Mouse (Mus musculus): ENCODE results near the gene Tcp11x2. TPM values are rescaled to one million over a fixed set of nuclear protein-coding genes. Genes with fewer than 3 reads are reported as not detected.
A peak's percentile ranks its signal among the peaks of the same experiment; 100 is the strongest.

Tcp11x2 gene
- polyA plus RNA-seq, 1 experiment from 2014 or later, result not detected

DNA sequence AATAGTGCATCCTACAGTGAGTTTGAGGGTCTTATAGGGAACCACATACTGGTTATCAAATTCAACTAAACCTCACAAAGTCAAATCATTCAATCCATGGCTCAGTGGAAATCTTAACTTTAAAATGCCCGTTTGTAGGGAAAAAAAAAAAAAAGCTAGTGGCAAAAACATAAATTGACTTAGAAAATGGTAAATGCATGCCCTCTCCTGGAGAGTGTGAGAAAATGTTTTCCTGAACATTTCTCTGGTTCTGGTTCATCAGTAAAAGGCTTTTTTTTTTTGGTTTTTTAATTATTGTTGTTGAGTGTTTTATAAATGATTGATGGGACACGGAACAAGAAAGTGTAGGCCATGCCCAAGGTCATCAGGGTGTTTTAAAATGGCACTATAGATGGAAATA, 10.8 kb upstream of the Tcp11x2 start:
- no peak overlapping the region for H3K4me2 ChIP-seq (replicated peaks; ENCODE audit: low read depth)
- peak; percentile 29; the same call in 1 of the 2 replicates for TF ChIP-seq CTCF (IDR thresholded peaks at IDR 0.05; ENCODE audit: low read depth)

DNA sequence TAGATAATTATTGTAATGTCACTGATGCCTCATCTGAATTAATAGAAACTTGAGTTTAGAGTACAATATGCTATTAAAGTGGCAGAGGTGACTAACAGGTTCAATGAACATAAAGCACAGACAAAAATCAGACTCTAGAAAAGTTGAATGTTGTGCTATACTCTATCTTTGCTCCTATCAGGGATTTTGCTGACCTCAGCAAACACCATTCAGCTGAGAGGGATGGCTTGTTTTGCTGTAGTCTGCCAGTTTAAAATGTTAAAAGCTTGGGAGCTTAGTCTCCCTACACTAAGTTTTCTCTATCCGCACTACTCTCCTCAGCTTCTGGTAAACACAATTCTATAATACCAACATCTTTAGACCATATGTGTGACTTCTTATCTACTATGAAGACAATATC, 9.5 kb upstream of the Tcp11x2 start:
- no peak overlapping the region for H3K4me3 ChIP-seq (ENCODE audit: low read depth, low read length)
- 94% methylated on average over 1 of the region's 1 CpGs for WGBS
- H3K27me3 ChIP-seq (replicated peaks; ENCODE audit: control insufficient read depth, insufficient read depth, low read length), result no peaks in the 10 kb centered on the region
- no peaks in the 10 kb centered on the region for H3K4me1 ChIP-seq (replicated peaks; ENCODE audit: control insufficient read depth, insufficient read depth, low read length)
- TF ChIP-seq CTCF (IDR thresholded peaks at IDR 0.05; ENCODE audit: low read depth), result no peak
- no peak overlapping the region for H3K9ac ChIP-seq (ENCODE audit: low read depth, low read length)
- H3K9me3 ChIP-seq (ENCODE audit: control insufficient read depth), result no peaks in the 10 kb centered on the region
- H3K4me2 ChIP-seq (replicated peaks; ENCODE audit: low read depth), result no peak overlapping the region
- H3K27ac ChIP-seq (ENCODE audit: low read depth, low read length), result no peak overlapping the region
- H3K36me3 ChIP-seq (ENCODE audit: control insufficient read depth, insufficient read depth), result no peaks in the 10 kb centered on the region
- ATAC-seq, result no peak

More for the DNA sequence above, 10.8 kb upstream of the Tcp11x2 start:
- no peak overlapping the region for H3K27ac ChIP-seq (ENCODE audit: low read depth, low read length)
- no peak for ATAC-seq
- no peaks in the 10 kb centered on the region for H3K9me3 ChIP-seq (ENCODE audit: control insufficient read depth)
- H3K27me3 ChIP-seq (replicated peaks; ENCODE audit: control insufficient read depth, insufficient read depth, low read length), result no peaks in the 10 kb centered on the region
- no peak overlapping the region for H3K4me3 ChIP-seq (ENCODE audit: low read depth, low read length)
- no peaks in the 10 kb centered on the region for H3K36me3 ChIP-seq (ENCODE audit: control insufficient read depth, insufficient read depth)
- no peaks in the 10 kb centered on the region for H3K4me1 ChIP-seq (replicated peaks; ENCODE audit: control insufficient read depth, insufficient read depth, low read length)
- H3K9ac ChIP-seq (ENCODE audit: low read depth, low read length), result no peak overlapping the region
- WGBS, result 46% methylated on average over 2 of the region's 2 CpGs

DNA sequence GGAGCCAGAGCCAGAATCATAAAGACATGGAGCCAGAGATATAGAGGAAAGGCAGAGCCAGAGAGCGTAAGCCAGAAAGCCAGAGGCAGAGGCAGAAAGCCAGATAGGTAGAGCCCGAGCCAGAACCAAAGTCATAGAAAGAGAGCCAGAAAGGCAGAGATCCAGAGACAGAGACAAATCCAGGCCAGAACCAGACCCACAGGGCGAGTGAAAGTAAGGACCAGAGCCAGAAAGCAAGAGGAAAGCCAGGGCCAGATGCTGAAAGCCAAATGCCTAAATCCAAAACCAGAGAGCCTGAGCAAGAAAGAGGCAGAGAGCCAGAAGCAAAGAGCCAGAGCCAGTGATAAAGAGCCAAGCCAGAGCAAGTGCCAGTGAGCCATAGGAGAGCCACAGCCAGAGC, 5.8 kb downstream of the Tcp11x2 start:
- no peak for ATAC-seq
- H3K9ac ChIP-seq (ENCODE audit: low read depth, low read length), result no peak overlapping the region
- no peak for TF ChIP-seq CTCF (IDR thresholded peaks at IDR 0.05; ENCODE audit: low read depth)
- H3K27ac ChIP-seq (ENCODE audit: low read depth, low read length), result no peak overlapping the region
- no peaks in the 10 kb centered on the region for H3K4me1 ChIP-seq (replicated peaks; ENCODE audit: control insufficient read depth, insufficient read depth, low read length)
- no peaks in the 10 kb centered on the region for H3K36me3 ChIP-seq (ENCODE audit: control insufficient read depth, insufficient read depth)
- H3K4me2 ChIP-seq (replicated peaks; ENCODE audit: low read depth), result no peak overlapping the region
- 72% methylated on average over 3 of the region's 3 CpGs for WGBS
- no peaks in the 10 kb centered on the region for H3K27me3 ChIP-seq (replicated peaks; ENCODE audit: control insufficient read depth, insufficient read depth, low read length)
- H3K4me3 ChIP-seq (ENCODE audit: low read depth, low read length), result no peak overlapping the region
- H3K9me3 ChIP-seq (ENCODE audit: control insufficient read depth), result no peaks in the 10 kb centered on the region

DNA sequence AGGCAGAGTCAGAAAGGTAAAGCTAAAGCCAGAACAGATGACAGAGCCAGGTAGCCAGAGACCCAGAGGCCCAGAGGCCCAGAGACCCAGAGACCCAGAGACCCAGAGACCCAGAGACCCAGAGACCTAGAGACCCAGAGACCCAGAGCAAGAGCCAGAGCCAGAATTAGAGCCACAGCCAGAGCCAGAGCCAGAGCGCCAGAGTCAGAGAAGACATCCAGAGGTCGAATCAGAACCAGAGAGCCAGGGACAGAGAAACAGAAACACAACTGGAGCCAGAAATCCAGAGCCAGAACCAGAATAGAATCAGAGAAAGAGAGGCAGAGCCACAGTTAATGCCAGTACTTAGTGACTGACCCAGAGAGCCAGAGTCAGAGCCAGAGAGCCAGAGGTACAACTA, 11.7 kb downstream of the Tcp11x2 start:
- Histone ChIP-seq H3K4me1 (replicated peaks; ENCODE audit: control insufficient read depth, insufficient read depth, low read length) (no peaks in the 10 kb centered on the region), H3K27me3 (replicated peaks; ENCODE audit: control insufficient read depth, insufficient read depth, low read length) (no peaks in the 10 kb centered on the region), H3K27ac (ENCODE audit: low read depth, low read length) (no peak overlapping the region), H3K36me3 (ENCODE audit: control insufficient read depth, insufficient read depth) (no peaks in the 10 kb centered on the region), H3K4me2 (replicated peaks; ENCODE audit: low read depth) (no peak overlapping the region), H3K9ac (ENCODE audit: low read depth, low read length) (no peak overlapping the region), H3K9me3 (ENCODE audit: control insufficient read depth) (no peaks in the 10 kb centered on the region), H3K4me3 (ENCODE audit: low read depth, low read length) (no peak overlapping the region)
- ATAC-seq, result no peak
- TF ChIP-seq CTCF (IDR thresholded peaks at IDR 0.05; ENCODE audit: low read depth), result no peak
- 70% methylated on average over 2 of the region's 2 CpGs for WGBS

DNA sequence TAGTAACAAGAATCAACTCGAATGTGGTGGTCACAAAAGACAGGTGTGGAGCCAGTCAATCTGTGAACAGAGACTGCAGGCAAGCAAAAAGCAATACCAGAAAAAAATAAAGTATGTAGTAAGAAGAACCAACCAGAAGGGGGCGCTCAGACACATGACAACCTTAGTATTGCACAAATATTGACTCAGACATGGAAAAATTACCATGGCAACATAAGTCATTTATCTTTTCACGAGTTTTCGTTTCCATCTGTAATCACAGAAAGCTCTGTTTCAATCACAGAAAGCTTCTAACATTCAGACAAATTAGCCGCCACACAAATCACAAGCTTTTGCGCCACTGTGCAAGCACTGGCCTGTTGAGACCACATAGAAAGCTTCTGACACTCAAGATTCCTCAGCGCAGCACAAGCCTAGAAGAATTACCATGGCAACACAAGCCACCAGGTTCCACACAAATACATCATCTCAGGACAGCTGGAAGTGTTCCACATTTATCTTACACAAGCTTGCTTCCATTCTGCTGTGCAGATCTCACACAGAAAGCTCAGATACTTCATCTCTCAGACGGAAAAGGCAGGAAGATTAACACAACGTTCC, 41.3 kb downstream of the Tcp11x2 start:
- H3K4me2 ChIP-seq (replicated peaks; ENCODE audit: low read depth), result no peak overlapping the region
- H3K4me3 ChIP-seq (ENCODE audit: low read depth, low read length), result no peak overlapping the region
- H3K9me3 ChIP-seq (ENCODE audit: control insufficient read depth), result no peaks in the 10 kb centered on the region
- no peak for ATAC-seq
- no peaks in the 10 kb centered on the region for H3K27me3 ChIP-seq (replicated peaks; ENCODE audit: control insufficient read depth, insufficient read depth, low read length)
- WGBS, result 34% methylated on average over 9 of the region's 9 CpGs
- no peak overlapping the region for H3K9ac ChIP-seq (ENCODE audit: low read depth, low read length)
- H3K36me3 ChIP-seq (ENCODE audit: control insufficient read depth, insufficient read depth), result no peaks in the 10 kb centered on the region
- TF ChIP-seq CTCF (IDR thresholded peaks at IDR 0.05; ENCODE audit: low read depth), result peak; percentile 64
- no peak overlapping the region for H3K27ac ChIP-seq (ENCODE audit: low read depth, low read length)
- no peaks in the 10 kb centered on the region for H3K4me1 ChIP-seq (replicated peaks; ENCODE audit: control insufficient read depth, insufficient read depth, low read length)

DNA sequence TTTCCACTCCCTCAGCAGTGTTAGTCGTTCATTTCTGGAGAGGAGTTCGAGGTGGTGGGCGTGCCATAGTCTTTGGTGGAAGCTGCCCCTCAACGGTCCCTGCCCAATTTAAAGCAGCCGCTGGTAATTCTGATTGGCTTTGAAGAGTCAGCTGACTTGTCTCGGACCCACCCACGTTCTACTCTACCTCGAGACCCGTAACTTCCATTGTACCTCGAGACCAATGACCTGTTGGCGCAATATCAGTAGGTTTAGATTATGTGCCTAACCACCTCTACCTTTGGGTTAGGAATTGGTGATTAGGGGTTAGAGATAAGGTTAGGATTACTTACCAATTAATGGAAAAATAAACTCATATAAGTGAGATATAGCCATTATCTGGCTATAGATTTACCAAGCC, 66.0 kb downstream of the Tcp11x2 start, which contains the start of gene Prame:
Prame (minus strand) TSS at position 101 of the 400 bp plus-strand sequence.
- no peaks in the 10 kb centered on the region for H3K4me1 ChIP-seq (replicated peaks; ENCODE audit: control insufficient read depth, insufficient read depth, low read length)
- ATAC-seq, result no peak
- H3K9ac ChIP-seq (ENCODE audit: low read depth, low read length), result no peak within 1 kb of the TSS
- no peaks in the 10 kb centered on the region for H3K27me3 ChIP-seq (replicated peaks; ENCODE audit: control insufficient read depth, insufficient read depth, low read length)
- no peak within 1 kb of the TSS for H3K4me2 ChIP-seq (replicated peaks; ENCODE audit: low read depth)
- no peak for TF ChIP-seq CTCF (IDR thresholded peaks at IDR 0.05; ENCODE audit: low read depth)
- 87% methylated on average over 11 of the region's 11 CpGs for WGBS
- H3K9me3 ChIP-seq (ENCODE audit: control insufficient read depth), result no peaks in the 10 kb centered on the region
- no peak within 1 kb of the TSS for H3K27ac ChIP-seq (ENCODE audit: low read depth, low read length)
- H3K4me3 ChIP-seq (ENCODE audit: low read depth, low read length), result no peak within 1 kb of the TSS
- H3K36me3 ChIP-seq (ENCODE audit: control insufficient read depth, insufficient read depth), result no peaks in the 10 kb centered on the region

Other genes starting within 250 kb of the Tcp11x2 start
- gene AV320801, start 199.2 kb downstream of the Tcp11x2 start, polyA plus RNA-seq (2015; fragmentation: Nextera tagmentation; extraction: Ambion mirVana), result not detected in 2 replicates
- gene Nxf7, start 95.0 kb downstream of the Tcp11x2 start, polyA plus RNA-seq (2015; fragmentation: Nextera tagmentation; extraction: Ambion mirVana), result 0.80 and 0.90 TPM in 2 replicates
- gene Prame, start 66.1 kb downstream of the Tcp11x2 start, polyA plus RNA-seq (2015; fragmentation: Nextera tagmentation; extraction: Ambion mirVana), result not detected in 2 replicates
- gene Tmsb15a, start 31.5 kb upstream of the Tcp11x2 start, polyA plus RNA-seq (2015; fragmentation: Nextera tagmentation; extraction: Ambion mirVana), result not detected in 2 replicates
- gene Armcx5, start 48.9 kb upstream of the Tcp11x2 start, polyA plus RNA-seq (2015; fragmentation: Nextera tagmentation; extraction: Ambion mirVana), result 4.3 and 4.8 TPM in 2 replicates
- gene Gprasp1, start 48.9 kb upstream of the Tcp11x2 start, polyA plus RNA-seq (2015; fragmentation: Nextera tagmentation; extraction: Ambion mirVana), result 11.0 and 12.5 TPM in 2 replicates
- gene Bhlhb9, start 103.8 kb upstream of the Tcp11x2 start, polyA plus RNA-seq (2015; fragmentation: Nextera tagmentation; extraction: Ambion mirVana), result 9.2 and 10.0 TPM in 2 replicates
- 4.7 and 5.6 TPM in 2 replicates for gene Gprasp2, start 145.2 kb upstream of the Tcp11x2 start, polyA plus RNA-seq (2015; fragmentation: Nextera tagmentation; extraction: Ambion mirVana)

Measured in intestine, postnatal 0 days (tissue).